8 mouse cellular contexts compared by ENCODE assay signal in the genomic region with DNA sequence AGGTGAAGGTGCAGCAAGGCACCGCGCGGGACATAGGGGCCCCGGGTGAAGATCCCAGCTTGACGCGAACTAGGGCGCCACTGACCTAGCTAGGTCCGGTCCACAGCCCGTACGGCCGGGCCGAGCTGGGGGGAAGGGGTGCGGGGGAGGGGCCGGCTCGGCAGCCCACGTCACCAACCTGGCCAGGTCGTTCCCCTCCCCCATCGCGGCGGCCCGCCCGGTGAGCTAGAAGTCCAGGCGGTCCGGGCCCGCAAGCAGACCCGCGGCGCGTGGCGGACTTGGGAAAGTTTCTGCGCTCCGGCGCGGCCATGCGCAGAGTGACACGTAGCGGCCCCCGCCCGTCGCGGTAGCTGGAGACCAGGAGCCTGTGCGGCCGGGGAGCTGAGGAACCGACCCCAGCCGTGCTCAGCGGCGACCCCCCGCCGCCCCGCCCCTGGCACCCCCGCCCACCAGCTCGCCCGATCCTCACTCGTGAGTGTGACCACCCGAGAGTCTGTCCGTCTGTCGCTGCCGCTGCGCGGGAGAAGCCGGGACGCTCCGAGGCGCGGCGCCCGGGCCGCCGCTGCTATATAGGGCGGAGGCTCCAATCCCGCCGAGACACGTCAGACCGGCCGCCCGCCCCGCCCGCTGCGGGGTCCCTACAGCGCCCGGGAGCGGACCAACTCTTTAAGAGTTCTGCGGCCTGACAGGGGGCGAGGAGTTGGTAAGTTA. TPM values are rescaled to one million over a fixed set of nuclear protein-coding genes. Genes with fewer than 3 reads are reported as not detected.
DNase-seq lines count a peak whose midpoint lies in the region; ATAC-seq lines count a peak whose summit lies in the region.

No protein-coding gene starts in this region.

- H3K27ac ChIP-seq in brown adipose tissue, adult 24 weeks (replicated peaks; ENCODE audit: low read depth, low read length) = peak overlapping the region; percentile 85
- H3K27ac ChIP-seq in forebrain, embryonic 10.5 days = peak overlapping the region; percentile 94
- peak overlapping the region; percentile 97 for H3K27ac ChIP-seq in heart, embryonic 16.5 days (ENCODE audit: low read length)
- peak overlapping the region; percentile 90 for H3K27ac ChIP-seq in liver, embryonic 15.5 days (replicated peaks)
- peak overlapping the region; percentile 60 for H3K27ac ChIP-seq in neural tube, embryonic 11.5 days (ENCODE audit: low read depth, low read length)
- peak overlapping the region; percentile 97 for H3K27ac ChIP-seq in stomach, embryonic 16.5 days (ENCODE audit: low read length)

- no peaks in the 10 kb centered on the region for H3K9me3 ChIP-seq in forebrain, embryonic 10.5 days
- H3K9me3 ChIP-seq in heart, embryonic 16.5 days (replicated peaks; ENCODE audit: control insufficient read depth, low read length) = no peaks in the 10 kb centered on the region
- no peaks in the 10 kb centered on the region for H3K9me3 ChIP-seq in liver, embryonic 15.5 days (replicated peaks)
- H3K9me3 ChIP-seq in neural tube, embryonic 11.5 days (ENCODE audit: control insufficient read depth, low read length) = no peaks in the 10 kb centered on the region
- H3K9me3 ChIP-seq in stomach, embryonic 16.5 days (replicated peaks; ENCODE audit: control insufficient read depth, low read length) = no peaks in the 10 kb centered on the region

- peaks cover 16% of the 10 kb centered on the region for H3K4me1 ChIP-seq in brown adipose tissue, adult 24 weeks (ENCODE audit: control insufficient read depth, insufficient read depth, insufficient read length, low read length)
- peaks cover 31% of the 10 kb centered on the region for H3K4me1 ChIP-seq in forebrain, embryonic 10.5 days
- peaks cover 29% of the 10 kb centered on the region for H3K4me1 ChIP-seq in heart, embryonic 16.5 days (ENCODE audit: control insufficient read depth, insufficient read depth, low read length)
- peaks cover 49% of the 10 kb centered on the region for H3K4me1 ChIP-seq in liver, embryonic 15.5 days (replicated peaks)
- H3K4me1 ChIP-seq in neural tube, embryonic 11.5 days (ENCODE audit: control insufficient read depth, insufficient read depth, low read length) = peaks cover 6% of the 10 kb centered on the region; the same call in 1 of the 2 replicates
- peaks cover 24% of the 10 kb centered on the region for H3K4me1 ChIP-seq in stomach, embryonic 16.5 days (ENCODE audit: control insufficient read depth, insufficient read depth, low read length)

- H3K36me3 ChIP-seq in forebrain, embryonic 10.5 days (replicated peaks) = peaks cover 21% of the 10 kb centered on the region
- H3K36me3 ChIP-seq in heart, embryonic 16.5 days (ENCODE audit: control insufficient read depth, insufficient read depth) = peaks cover 8% of the 10 kb centered on the region; the same call in 1 of the 2 replicates
- H3K36me3 ChIP-seq in liver, embryonic 15.5 days (replicated peaks) = peaks cover 19% of the 10 kb centered on the region
- no peaks in the 10 kb centered on the region for H3K36me3 ChIP-seq in neural tube, embryonic 11.5 days (ENCODE audit: control insufficient read depth, insufficient read depth, low read length)
- 0 out of 2 replicates have a peak, but pooled peaks cover 3% of the 10 kb centered on the region for H3K36me3 ChIP-seq in stomach, embryonic 16.5 days (ENCODE audit: control insufficient read depth, insufficient read depth, low read length)

- no peaks in the 10 kb centered on the region for H3K27me3 ChIP-seq in forebrain, embryonic 10.5 days (ENCODE audit: poor library complexity, severe bottlenecking)
- H3K27me3 ChIP-seq in heart, embryonic 16.5 days (ENCODE audit: control insufficient read depth, insufficient read depth, low read length) = no peaks in the 10 kb centered on the region
- H3K27me3 ChIP-seq in liver, embryonic 15.5 days = no peaks in the 10 kb centered on the region
- H3K27me3 ChIP-seq in neural tube, embryonic 11.5 days (ENCODE audit: control insufficient read depth, insufficient read depth, low read length) = no peaks in the 10 kb centered on the region
- no peaks in the 10 kb centered on the region for H3K27me3 ChIP-seq in stomach, embryonic 16.5 days (ENCODE audit: control insufficient read depth, insufficient read depth, low read length)

- peak; percentile 76 for DNase-seq in forebrain, embryonic 10.5 days (ENCODE audit: extremely low spot score, low spot score)
- DNase-seq in kidney, postnatal 36 days = peak; percentile 81 to 91
- DNase-seq in neural tube, embryonic 11.5 days (ENCODE audit: low spot score) = peak; percentile 82

- under 1% methylated on average over 78 of the region's 84 CpGs for WGBS in forebrain, embryonic 10.5 days
- WGBS in heart, embryonic 16.5 days = under 1% methylated on average over 83 of the region's 84 CpGs
- WGBS in liver, embryonic 15.5 days (ENCODE audit: insufficient replicate concordance) = under 1% methylated on average over 84 of the region's 84 CpGs
- under 1% methylated on average over 72 of the region's 84 CpGs for WGBS in neural tube, embryonic 11.5 days
- WGBS in stomach, embryonic 16.5 days = under 1% methylated on average over 80 of the region's 84 CpGs

- H3K4me3 ChIP-seq in brown adipose tissue, adult 24 weeks (ENCODE audit: insufficient read depth, low read depth, low read length) = peak overlapping the region; percentile 92
- H3K4me3 ChIP-seq in forebrain, embryonic 10.5 days = peak overlapping the region; percentile 95
- peak overlapping the region; percentile 98 for H3K4me3 ChIP-seq in heart, embryonic 16.5 days (ENCODE audit: low read length)
- peak overlapping the region; percentile 90 for H3K4me3 ChIP-seq in liver, embryonic 15.5 days (replicated peaks)
- H3K4me3 ChIP-seq in neural tube, embryonic 11.5 days (ENCODE audit: low read depth, low read length) = peak overlapping the region; percentile 89
- H3K4me3 ChIP-seq in stomach, embryonic 16.5 days (replicated peaks; ENCODE audit: low read length) = peak overlapping the region; percentile 96

- ATAC-seq in CD4-positive, CD25-positive, alpha-beta regulatory T cell, adult 4 months = peak; percentile 80
- peak; percentile 93 for ATAC-seq in heart, embryonic 16.5 days (replicated peaks; ENCODE audit: extremely low read depth, insufficient read depth, low FRiP score)
- ATAC-seq in liver, embryonic 15.5 days (ENCODE audit: insufficient read depth) = peak; percentile 89
- ATAC-seq in neural tube, embryonic 11.5 days (ENCODE audit: insufficient read depth, low FRiP score, low TSS enrichment) = peak; percentile 94
- peak; percentile 94 for ATAC-seq in stomach, embryonic 16.5 days (ENCODE audit: insufficient read depth, low FRiP score)

- H3K4me2 ChIP-seq in heart, embryonic 16.5 days (ENCODE audit: low read depth, low read length) = peak overlapping the region; percentile 78
- H3K4me2 ChIP-seq in liver, embryonic 15.5 days = peak overlapping the region; percentile 91
- peak overlapping the region; percentile 92 for H3K4me2 ChIP-seq in neural tube, embryonic 11.5 days (ENCODE audit: low read depth)
- H3K4me2 ChIP-seq in stomach, embryonic 16.5 days (ENCODE audit: low read depth, low read length) = peak overlapping the region; percentile 69

- peak overlapping the region; percentile 98 for H3K9ac ChIP-seq in heart, embryonic 16.5 days (ENCODE audit: low read length)
- H3K9ac ChIP-seq in liver, embryonic 15.5 days = peak overlapping the region; percentile 84
- H3K9ac ChIP-seq in neural tube, embryonic 11.5 days (ENCODE audit: low read length) = peak overlapping the region; percentile 77
- peak overlapping the region; percentile 94 for H3K9ac ChIP-seq in stomach, embryonic 16.5 days (ENCODE audit: low read length)

RNA-seq across cellular contexts. Expression of a gene that starts 33.3 kb away (rescaled TPM):
- 10 to 100 TPM; 49.6 to 73.9 TPM for polyA plus RNA-seq in CD4-positive, CD25-positive, alpha-beta regulatory T cell, adult 4 months (2017; shearing (Covaris generic))
- polyA plus RNA-seq in brown adipose tissue, adult 24 weeks (2012; ENCODE audit: insufficient read depth, insufficient read length, missing spikeins) = 109 and 148 TPM in 2 replicates
- polyA plus RNA-seq in forebrain, embryonic 10.5 days (2016; fragmentation: Nextera tagmentation; extraction: Ambion mirVana) = 116 and 119 TPM in 2 replicates
- polyA plus RNA-seq in heart, embryonic 16.5 days (2015; fragmentation: Nextera tagmentation; extraction: Ambion mirVana) = 116 and 129 TPM in 2 replicates
- polyA plus RNA-seq in liver, embryonic 15.5 days (2015; fragmentation: Nextera tagmentation; extraction: Ambion mirVana) = 69.2 and 73.6 TPM in 2 replicates
- polyA plus RNA-seq in neural tube, embryonic 11.5 days (2014; fragmentation: Nextera tagmentation; extraction: Ambion mirVana) = 95.7 and 98.2 TPM in 2 replicates
- 162 and 165 TPM in 2 replicates for polyA plus RNA-seq in stomach, embryonic 16.5 days (2015; fragmentation: Nextera tagmentation; extraction: Ambion mirVana)

Comparison
In these comparisons a context has a peak if more than half of its experiments do, and no peak if none do; other contexts are left out.
1. Peak in every context shown above with its lines: DNase-seq, ATAC-seq, H3K4me3 ChIP-seq and H3K27ac ChIP-seq.